Mouse (Mus musculus): ENCODE results near the gene Cspg4. TPM values are rescaled to one million over a fixed set of nuclear protein-coding genes. Genes with fewer than 3 reads are reported as not detected.
"Not testable (repeated sequence)": the region's sequence is repeated elsewhere in the genome, so short reads cannot be mapped to it uniquely, and the experiment has no call there.

Gene Cspg4
- polyA plus RNA-seq, 1 experiment from 2014 or later, result 3.5 TPM

DNA sequence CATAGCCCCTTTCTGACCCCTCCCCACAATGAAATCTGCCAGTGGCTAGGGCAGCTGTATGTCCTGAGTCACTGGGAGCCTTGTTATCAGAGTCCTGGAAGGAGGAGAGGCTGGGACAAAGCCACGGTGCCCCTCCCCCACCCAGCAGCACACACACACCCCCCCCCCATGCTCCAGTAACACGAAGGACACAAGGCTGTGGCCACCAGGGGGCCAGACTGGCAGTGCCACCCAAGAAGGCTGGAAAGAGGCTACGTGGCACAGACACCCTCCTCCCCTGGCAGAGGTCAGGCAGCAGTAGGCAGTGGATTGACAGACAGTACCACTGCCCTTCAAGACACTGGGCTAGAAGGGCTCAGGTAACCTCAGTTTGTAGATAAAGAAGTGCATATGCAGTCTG, 29.2 kb downstream of the Cspg4 start:
- H3K36me3 ChIP-seq, result no peaks in the 10 kb centered on the region
- 22% methylated on average over 3 of the region's 3 CpGs for WGBS
- H3K4me1 ChIP-seq, result peaks cover 20% of the 10 kb centered on the region

DNA sequence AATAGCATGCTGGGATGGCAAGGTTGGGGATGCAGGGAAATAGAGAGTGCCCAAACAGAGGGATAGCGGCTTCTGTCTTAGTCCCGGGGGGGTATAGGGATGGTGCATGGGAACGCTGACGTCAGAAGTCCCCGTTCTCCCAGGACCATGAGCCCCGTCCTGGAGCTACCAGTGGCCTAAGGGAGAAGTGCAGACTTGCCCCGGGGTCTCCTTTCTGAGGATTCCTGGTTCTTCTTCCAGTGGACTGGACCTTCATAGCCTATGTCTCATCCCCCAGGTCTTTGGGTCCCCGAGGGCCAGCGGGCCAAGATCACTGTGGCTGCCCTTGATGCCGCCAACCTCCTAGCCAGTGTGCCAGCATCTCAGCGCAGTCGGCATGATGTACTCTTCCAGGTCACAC, 31.9 kb downstream of the Cspg4 start:
- Histone ChIP-seq H3K9me3 (no peaks in the 10 kb centered on the region), H3K4me1 (peaks cover 13% of the 10 kb centered on the region), H3K4me3 (no peak overlapping the region), H3K9ac (replicated peaks) (no peak overlapping the region), H3K27ac (replicated peaks) (no peak overlapping the region), H3K4me2 (replicated peaks) (no peak overlapping the region), H3K27me3 (peaks cover 13% of the 10 kb centered on the region; the same call in 1 of the 2 replicates), H3K36me3 (no peaks in the 10 kb centered on the region)
- ATAC-seq (ENCODE audit: low FRiP score, low read depth), result no peak
- 90% methylated on average over 12 of the region's 12 CpGs for WGBS

More for the DNA sequence above, 29.2 kb downstream of the Cspg4 start:
- H3K4me3 ChIP-seq, result no peak overlapping the region
- H3K9me3 ChIP-seq, result no peaks in the 10 kb centered on the region
- H3K27me3 ChIP-seq, result peaks cover 27% of the 10 kb centered on the region
- no peak overlapping the region for H3K9ac ChIP-seq (replicated peaks)
- ATAC-seq (ENCODE audit: low FRiP score, low read depth), result no peak
- no peak overlapping the region for H3K27ac ChIP-seq (replicated peaks)
- H3K4me2 ChIP-seq (replicated peaks), result no peak overlapping the region

DNA sequence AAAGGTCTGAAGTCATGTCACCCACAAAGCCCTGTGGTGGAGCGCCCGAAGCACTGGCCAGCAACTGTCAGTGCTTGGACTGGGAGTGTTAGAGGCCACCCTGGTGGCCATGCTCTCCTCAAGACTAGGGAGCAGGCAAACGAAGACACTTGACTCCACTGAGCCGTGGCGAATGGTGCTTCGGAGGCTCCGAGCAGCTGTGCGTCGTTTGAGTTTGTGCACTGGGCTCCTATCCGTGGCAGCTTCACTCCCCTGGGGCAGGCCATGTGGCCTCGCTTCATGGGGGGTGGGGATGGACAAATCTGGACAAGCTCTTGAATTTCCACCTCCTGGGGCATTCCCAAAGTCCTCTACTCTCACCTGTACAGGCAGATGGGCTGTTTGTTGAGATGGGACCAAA, 34.6 kb downstream of the Cspg4 start:
- Histone ChIP-seq H3K27me3 (no peaks in the 10 kb centered on the region), H3K36me3 (no peaks in the 10 kb centered on the region), H3K4me3 (no peak overlapping the region), H3K4me1 (no peaks in the 10 kb centered on the region), H3K9ac (replicated peaks) (no peak overlapping the region), H3K27ac (replicated peaks) (no peak overlapping the region), H3K9me3 (no peaks in the 10 kb centered on the region), H3K4me2 (replicated peaks) (no peak overlapping the region)
- no peak for ATAC-seq (ENCODE audit: low FRiP score, low read depth)
- 70% methylated on average over 11 of the region's 11 CpGs for WGBS

DNA sequence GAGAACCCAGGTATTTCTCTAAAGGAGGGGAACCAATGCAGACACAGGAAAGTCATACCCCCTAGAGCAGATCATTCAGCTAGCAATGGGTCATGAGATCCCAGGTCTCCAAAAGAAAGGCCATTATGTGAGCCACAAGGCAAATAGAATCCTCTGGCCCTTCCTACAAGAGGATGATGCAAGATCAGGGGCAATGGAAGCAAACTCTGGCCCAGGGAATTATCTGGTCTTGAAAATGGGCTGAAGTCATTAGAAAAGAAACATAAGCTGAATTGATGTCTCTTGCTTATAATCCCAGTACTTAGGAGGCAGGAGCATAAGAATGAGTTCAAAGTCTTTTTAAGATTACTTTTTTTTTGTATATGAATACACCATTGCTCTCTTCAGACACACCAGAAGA, 35.2 kb downstream of the Cspg4 start:
- Histone ChIP-seq H3K4me3 (no peak overlapping the region), H3K9me3 (no peaks in the 10 kb centered on the region), H3K27ac (replicated peaks) (no peak overlapping the region), H3K4me2 (replicated peaks) (no peak overlapping the region), H3K27me3 (no peaks in the 10 kb centered on the region), H3K36me3 (no peaks in the 10 kb centered on the region), H3K9ac (replicated peaks) (no peak overlapping the region), H3K4me1 (no peaks in the 10 kb centered on the region)
- ATAC-seq (ENCODE audit: low FRiP score, low read depth), result no peak

DNA sequence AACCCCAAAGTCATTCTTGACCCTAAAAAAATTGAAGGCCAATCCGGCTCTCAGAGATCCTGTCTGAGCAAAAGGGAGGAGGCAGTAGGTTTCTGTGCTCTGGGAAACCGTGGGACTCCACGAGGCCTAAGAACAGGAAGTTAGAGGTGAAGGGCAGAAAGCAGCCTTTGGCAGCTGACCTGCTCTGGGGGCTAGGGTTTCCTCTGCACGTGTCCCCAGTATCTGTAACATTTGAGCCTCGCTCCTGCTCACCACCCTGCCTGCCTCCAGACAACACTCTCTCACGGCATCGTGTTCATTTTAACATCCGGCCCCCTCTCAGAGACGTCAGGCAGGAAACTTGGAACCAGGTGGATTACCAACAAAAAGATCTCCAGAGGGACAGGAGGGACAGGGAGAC, 35.7 kb downstream of the Cspg4 start:
- Histone ChIP-seq H3K4me2 (replicated peaks) (no peak overlapping the region), H3K9me3 (no peaks in the 10 kb centered on the region), H3K4me3 (no peak overlapping the region), H3K36me3 (no peaks in the 10 kb centered on the region), H3K27ac (replicated peaks) (no peak overlapping the region), H3K9ac (replicated peaks) (no peak overlapping the region), H3K27me3 (no peaks in the 10 kb centered on the region), H3K4me1 (no peaks in the 10 kb centered on the region)
- ATAC-seq (ENCODE audit: low FRiP score, low read depth), result no peak
- WGBS, result 62% methylated on average over 9 of the region's 9 CpGs

DNA sequence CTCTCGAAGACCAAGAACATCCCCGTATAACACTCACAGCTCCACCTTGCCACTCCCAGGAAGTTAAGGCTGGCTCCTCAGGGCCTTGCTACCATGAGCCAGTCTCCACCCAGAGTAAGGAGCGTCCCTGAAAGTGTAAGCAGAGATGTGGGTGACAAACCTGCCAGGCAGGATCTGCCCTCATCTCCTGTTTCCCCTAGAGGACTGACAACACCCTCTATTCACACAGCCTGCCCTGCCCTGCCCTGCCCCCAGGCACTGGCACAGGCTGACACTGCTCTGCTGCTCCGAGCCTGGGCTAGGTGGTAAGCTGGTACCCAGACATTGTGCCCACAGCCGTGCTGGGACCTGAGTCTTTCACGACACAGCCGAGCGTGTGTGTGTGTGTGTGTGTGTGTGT, 36.4 kb downstream of the Cspg4 start:
- no peak for ATAC-seq (ENCODE audit: low FRiP score, low read depth)
- WGBS, result 77% methylated on average over 8 of the region's 8 CpGs
- Histone ChIP-seq H3K36me3 (no peaks in the 10 kb centered on the region), H3K9me3 (no peaks in the 10 kb centered on the region), H3K4me1 (no peaks in the 10 kb centered on the region), H3K27ac (replicated peaks) (no peak overlapping the region), H3K4me2 (replicated peaks) (no peak overlapping the region), H3K9ac (replicated peaks) (no peak overlapping the region), H3K27me3 (no peaks in the 10 kb centered on the region), H3K4me3 (no peak overlapping the region)

DNA sequence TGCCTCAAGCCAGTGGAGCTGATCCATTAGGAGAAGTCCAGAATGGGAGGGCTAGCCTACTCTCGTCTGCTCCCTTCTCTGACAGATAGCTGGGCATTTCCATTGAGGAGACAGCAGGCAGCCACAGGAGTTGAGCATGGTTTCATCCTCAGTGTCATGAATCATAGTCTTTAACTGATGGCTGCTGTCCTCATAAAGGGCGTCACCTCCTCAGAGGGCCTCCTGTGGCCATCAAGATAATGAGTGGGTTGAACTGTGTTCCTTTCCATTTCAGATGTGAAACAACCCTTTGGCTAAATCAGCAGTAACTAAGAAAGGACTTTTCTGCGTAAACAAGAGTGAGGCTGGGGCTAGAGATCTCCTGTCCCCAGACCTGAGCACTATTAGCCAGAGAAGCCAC, 38.8 kb downstream of the Cspg4 start:
- H3K9ac ChIP-seq (replicated peaks), result no peak overlapping the region

DNA sequence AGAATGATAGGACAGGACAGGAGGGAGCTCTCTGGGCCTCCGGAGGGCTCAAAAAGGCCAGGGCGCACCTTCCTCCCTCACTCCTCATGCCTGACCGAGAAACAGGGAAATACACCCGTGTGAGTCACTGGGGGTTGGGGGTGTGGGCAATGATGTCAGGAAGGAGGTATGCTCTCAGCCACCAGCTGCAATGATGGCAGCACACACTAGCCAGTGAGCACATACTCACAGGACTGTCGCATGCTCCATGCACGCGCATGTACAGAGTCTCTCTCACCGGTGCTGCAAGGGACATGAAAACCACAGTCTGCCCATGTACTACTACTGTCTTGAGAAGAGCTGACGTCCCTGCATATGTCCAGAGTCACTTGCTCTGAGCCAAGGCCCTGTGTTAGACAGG, 42.7 kb downstream of the Cspg4 start:
- Histone ChIP-seq H3K27me3 (no peaks in the 10 kb centered on the region), H3K36me3 (no peaks in the 10 kb centered on the region), H3K4me1 (no peaks in the 10 kb centered on the region), H3K4me2 (replicated peaks) (no peak overlapping the region), H3K9me3 (no peaks in the 10 kb centered on the region), H3K27ac (replicated peaks) (no peak overlapping the region), H3K9ac (replicated peaks) (no peak overlapping the region), H3K4me3 (no peak overlapping the region)
- 85% methylated on average over 9 of the region's 9 CpGs for WGBS
- ATAC-seq (ENCODE audit: low FRiP score, low read depth), result no peak

More for the DNA sequence above, 38.8 kb downstream of the Cspg4 start:
- WGBS, result 86% methylated on average over 3 of the region's 3 CpGs
- H3K4me3 ChIP-seq, result no peak overlapping the region
- no peaks in the 10 kb centered on the region for H3K4me1 ChIP-seq
- no peaks in the 10 kb centered on the region for H3K36me3 ChIP-seq
- ATAC-seq (ENCODE audit: low FRiP score, low read depth), result no peak
- H3K27ac ChIP-seq (replicated peaks), result no peak overlapping the region
- H3K4me2 ChIP-seq (replicated peaks), result no peak overlapping the region
- no peaks in the 10 kb centered on the region for H3K27me3 ChIP-seq
- no peaks in the 10 kb centered on the region for H3K9me3 ChIP-seq

DNA sequence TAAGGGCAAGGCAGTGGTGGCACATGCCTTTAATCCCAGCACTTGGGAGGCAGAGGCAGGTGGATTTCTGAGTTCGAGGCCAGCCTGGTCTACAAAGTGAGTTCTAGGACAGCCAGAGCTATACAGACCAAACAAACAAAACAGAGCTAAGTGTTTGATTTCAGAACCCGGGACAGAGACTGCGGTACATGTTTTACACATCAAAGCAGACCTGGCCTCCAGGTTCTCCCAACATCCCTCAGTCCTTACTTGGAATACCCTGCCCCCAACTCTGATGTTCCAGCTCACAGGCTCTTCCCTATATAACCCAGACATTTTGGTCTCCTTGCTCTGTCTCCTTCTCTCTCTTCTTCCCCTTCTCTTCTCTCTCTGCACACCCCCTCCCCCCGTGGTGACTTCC, 45.2 kb downstream of the Cspg4 start:
- H3K27me3 ChIP-seq, result not testable (repeated sequence)
- 51% methylated on average over 4 of the region's 4 CpGs for WGBS

DNA sequence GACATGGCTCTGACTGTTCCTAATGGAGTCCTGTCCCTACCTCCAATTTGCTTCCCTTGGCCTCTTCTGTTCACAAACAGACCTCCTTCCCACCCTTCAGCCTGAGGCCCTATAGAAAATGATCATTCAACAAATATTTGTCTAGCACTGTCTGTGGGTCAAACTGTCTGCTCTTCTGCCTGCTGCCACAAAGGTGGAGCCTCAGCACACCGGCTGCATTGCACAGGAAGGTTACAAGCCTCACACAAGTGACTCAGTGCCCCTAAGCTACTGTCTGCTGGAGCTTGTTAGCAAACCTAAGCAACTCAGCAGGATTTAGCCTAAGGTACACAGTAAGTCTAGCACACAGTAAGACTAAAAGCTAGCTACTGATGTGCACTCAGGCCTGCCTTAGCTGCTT, 46.2 kb downstream of the Cspg4 start:
- Histone ChIP-seq H3K4me2 (replicated peaks) (no peak overlapping the region), H3K9ac (replicated peaks) (no peak overlapping the region), H3K27ac (replicated peaks) (no peak overlapping the region), H3K4me3 (no peak overlapping the region), H3K4me1 (no peaks in the 10 kb centered on the region), H3K9me3 (no peaks in the 10 kb centered on the region), H3K36me3 (peaks cover 5% of the 10 kb centered on the region; the same call in 1 of the 2 replicates), H3K27me3 (no peaks in the 10 kb centered on the region)
- ATAC-seq (ENCODE audit: low FRiP score, low read depth), result no peak
- 57% methylated on average over 1 of the region's 1 CpGs for WGBS

More for the DNA sequence above, 45.2 kb downstream of the Cspg4 start:
- H3K9ac ChIP-seq (replicated peaks); H3K4me1 ChIP-seq; H3K9me3 ChIP-seq; H3K4me2 ChIP-seq (replicated peaks); H3K4me3 ChIP-seq; H3K36me3 ChIP-seq; ATAC-seq (ENCODE audit: low FRiP score, low read depth); H3K27ac ChIP-seq (replicated peaks): not testable (repeated sequence)

DNA sequence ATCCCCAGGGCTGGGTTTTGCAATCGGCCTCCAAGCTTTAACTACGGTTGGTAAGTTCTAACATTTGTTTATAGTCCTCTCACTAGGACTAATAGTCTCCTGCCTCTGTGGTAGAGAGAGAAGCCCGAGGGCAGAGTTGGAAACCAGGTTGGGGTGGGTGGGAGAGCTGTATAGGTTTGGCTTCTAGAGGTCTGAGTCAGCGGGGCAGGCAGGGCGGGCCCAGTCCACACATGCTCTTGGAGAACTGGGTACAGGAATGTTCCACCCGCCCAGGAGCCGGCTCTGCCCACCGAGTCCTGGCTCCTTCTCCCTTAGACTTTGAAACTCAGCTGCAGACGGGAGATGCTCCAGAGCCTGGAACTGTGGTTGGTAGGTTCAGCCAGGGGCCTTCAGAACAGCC, 49.2 kb downstream of the Cspg4 start:
- ATAC-seq (ENCODE audit: low FRiP score, low read depth), result no peak
- Histone ChIP-seq H3K36me3 (peaks cover 30% of the 10 kb centered on the region), H3K9ac (replicated peaks) (no peak overlapping the region), H3K4me3 (no peak overlapping the region), H3K9me3 (no peaks in the 10 kb centered on the region), H3K27ac (replicated peaks) (no peak overlapping the region), H3K27me3 (no peaks in the 10 kb centered on the region), H3K4me1 (no peaks in the 10 kb centered on the region), H3K4me2 (replicated peaks) (no peak overlapping the region)
- 89% methylated on average over 9 of the region's 9 CpGs for WGBS

DNA sequence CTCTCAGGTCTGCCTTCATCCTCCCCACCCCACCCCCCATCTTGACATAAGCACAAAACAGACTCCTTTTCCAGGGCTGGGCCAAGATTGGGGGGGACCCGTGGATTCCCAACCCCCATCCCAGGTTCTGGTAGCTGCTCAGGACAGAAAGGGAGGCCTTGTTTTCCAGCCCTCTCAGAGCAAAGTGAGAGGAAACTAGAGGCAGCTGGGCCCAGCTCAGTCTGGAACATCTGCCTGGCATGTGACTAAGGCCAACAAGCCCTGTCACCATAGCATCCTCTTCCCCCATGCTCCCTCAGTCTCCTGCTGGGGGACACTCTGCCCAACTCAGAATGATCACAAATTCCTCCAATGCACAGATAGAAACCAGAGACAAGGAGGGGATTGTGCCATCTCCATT, 50.3 kb downstream of the Cspg4 start:
- H3K36me3 ChIP-seq, result peaks cover 31% of the 10 kb centered on the region
- no peak for ATAC-seq (ENCODE audit: low FRiP score, low read depth)
- no peak overlapping the region for H3K9ac ChIP-seq (replicated peaks)
- no peaks in the 10 kb centered on the region for H3K9me3 ChIP-seq
- no peak overlapping the region for H3K4me3 ChIP-seq
- no peak overlapping the region for H3K4me2 ChIP-seq (replicated peaks)
- H3K27ac ChIP-seq (replicated peaks), result no peak overlapping the region
- no peaks in the 10 kb centered on the region for H3K4me1 ChIP-seq
- WGBS, result 86% methylated on average over 1 of the region's 1 CpGs
- no peaks in the 10 kb centered on the region for H3K27me3 ChIP-seq

DNA sequence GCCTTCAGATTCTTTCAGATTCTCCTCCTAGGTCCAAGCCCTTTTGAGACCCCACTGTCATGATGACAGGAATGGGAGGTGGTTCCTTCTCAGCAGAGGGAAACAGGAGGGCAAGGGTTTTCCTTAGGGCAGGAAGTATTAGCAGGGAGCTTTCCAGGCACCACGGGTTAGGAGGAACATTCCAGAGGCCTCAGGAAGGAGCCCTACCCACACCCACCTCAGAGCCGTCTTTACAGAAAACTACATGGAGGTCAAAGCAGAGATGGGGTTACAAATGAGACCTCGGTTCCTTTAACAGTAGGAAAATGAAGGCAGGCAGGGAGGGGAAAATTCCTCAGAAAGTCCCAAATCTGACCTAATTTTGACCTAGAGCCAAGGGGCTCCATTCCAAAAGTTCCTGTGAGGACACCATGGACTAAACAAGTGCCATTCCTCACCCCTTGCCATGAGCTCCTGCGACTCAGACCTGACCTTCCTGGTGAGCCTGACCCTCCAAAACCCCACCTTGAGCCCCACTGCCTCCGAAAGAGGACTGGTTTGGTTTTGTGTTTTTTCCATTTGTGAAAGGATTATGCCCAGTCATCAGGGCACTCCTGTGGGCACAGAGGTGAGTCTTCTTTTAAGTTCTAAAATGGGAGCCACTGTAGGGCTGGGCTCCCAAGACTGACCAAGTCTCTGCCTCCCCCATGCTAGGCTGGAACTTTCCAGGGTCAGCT, 51.0 kb downstream of the Cspg4 start:
- WGBS, result 86% methylated on average over 5 of the region's 5 CpGs
- Histone ChIP-seq H3K4me1 (no peaks in the 10 kb centered on the region), H3K4me3 (no peak overlapping the region), H3K4me2 (replicated peaks) (no peak overlapping the region), H3K27ac (replicated peaks) (no peak overlapping the region), H3K36me3 (peaks cover 34% of the 10 kb centered on the region), H3K9ac (replicated peaks) (no peak overlapping the region), H3K27me3 (no peaks in the 10 kb centered on the region), H3K9me3 (no peaks in the 10 kb centered on the region)
- ATAC-seq (ENCODE audit: low FRiP score, low read depth), result no peak
